Mouse (Mus musculus) embryonic fibroblast, embryonic 13.5 days (primary cell): ENCODE measurements around the gene Gm1043.

ENCODE experiments used
- CTCF ChIP-seq: IDR thresholded peaks from 2 replicates; pipeline ENCODE4 v1.5.1; 2011; ENCODE audit warnings: mild to moderate bottlenecking, control low read depth, low read length, moderate library complexity, borderline replicate concordance; ENCODE audit not compliant: insufficient read depth
- POLR2A ChIP-seq: IDR thresholded peaks from 2 replicates; pipeline ENCODE4 v1.6.1; 2011; ENCODE audit warnings: low read depth, mild to moderate bottlenecking, control low read depth, low read length, moderate library complexity

- TF ChIP-seq POLR2A (no peak), CTCF (no peak)
Measured at GRCm38 (mm10) chr5:37045582-37045981, 39.6 kb upstream of the Gm1043 start.
